Mouse (Mus musculus): ENCODE data around the gene Gab3.

Gene Gab3

GRCm38 (mm10) chrX:74983734-74984133, 101.5 kb downstream of the Gab3 start:
- DNase-seq: no peak

- DNase-seq: peak; percentile 27
Measured at GRCm38 (mm10) chrX:74962899-74963298, 122.4 kb downstream of the Gab3 start.

- peak; percentile 41 for DNase-seq
Measured at GRCm38 (mm10) chrX:74959161-74959560, 126.1 kb downstream of the Gab3 start.
